Mouse (Mus musculus) lung, embryonic 15.5 days (tissue): ENCODE data around the gene Atg10. TPM values are rescaled to one million over a fixed set of nuclear protein-coding genes. Genes with fewer than 3 reads are reported as not detected.

Experiments
- ATAC-seq: fragments of 200-750 bp; cut with Nextera tagmentation; 2 replicates; pipeline ENCODE4 v1.8.0; 2017; ENCODE audit warnings: moderate number of reproducible peaks, borderline replicate concordance; ENCODE audit not compliant: low FRiP score, low TSS enrichment; ENCODE audit errors: extremely low read depth
- H3K27ac ChIP-seq: fragments of 300-500 bp; sonication (generic); 2 replicates; pipeline ENCODE4 v1.5.1; 2015; ENCODE audit warnings: moderate library complexity, mild to moderate bottlenecking, inconsistent platforms
- H3K27me3 ChIP-seq: fragments of 300-500 bp; sonication (generic); 2 replicates; pipeline ENCODE4 v1.6.1; 2015; ENCODE audit warnings: inconsistent platforms
- H3K36me3 ChIP-seq: fragments of 300-500 bp; sonication (generic); 2 replicates; pipeline ENCODE4 v1.6.1; 2015; ENCODE audit warnings: inconsistent platforms
- H3K4me1 ChIP-seq: fragments of 300-500 bp; sonication (generic); 2 replicates; pipeline ENCODE4 v1.6.1; 2015; ENCODE audit warnings: inconsistent platforms
- H3K4me2 ChIP-seq: fragments of 300-500 bp; sonication (generic); 2 replicates; pipeline ENCODE4 v1.6.1; 2015; ENCODE audit warnings: inconsistent platforms, mild to moderate bottlenecking, moderate library complexity
- H3K4me3 ChIP-seq: fragments of 300-500 bp; sonication (generic); 2 replicates; pipeline ENCODE4 v1.5.1; 2015; ENCODE audit warnings: mild to moderate bottlenecking, inconsistent platforms
- H3K9ac ChIP-seq: fragments of 300-500 bp; sonication (generic); 2 replicates; pipeline ENCODE4 v1.6.1; 2015; ENCODE audit warnings: inconsistent platforms
- H3K9me3 ChIP-seq: fragments of 300-500 bp; sonication (generic); 2 replicates; pipeline ENCODE4 v1.6.1; 2016; ENCODE audit warnings: inconsistent platforms
- WGBS: fragments of 180-500 bp; shearing (Covaris S2); methylation state at CpG from one replicate; pipeline ENCODE4 v1.1.7; 2015; 5-methylcytosine and 5-hydroxymethylcytosine counted together
- polyA plus RNA-seq: library from polyadenylated mRNA; unstranded; fragments of >200 nt; fragmentation: Nextera tagmentation; extraction: Ambion mirVana; gene quantifications from 2 replicates; pipeline ENCODE4 v1.2.1, GENCODE M21; 2015

The Atg10 gene
- polyA plus RNA-seq, 1 experiment from 2014 or later: 15.8 TPM

GRCm38 (mm10) chr13:91100417-91100816 is 123.4 kb downstream of the Atg10 start:
- Histone ChIP-seq H3K4me2 (no peak overlapping the region), H3K27me3 (no peaks in the 10 kb centered on the region), H3K36me3 (no peaks in the 10 kb centered on the region), H3K27ac (no peak overlapping the region), H3K4me3 (no peak overlapping the region), H3K9me3 (no peaks in the 10 kb centered on the region), H3K4me1 (no peaks in the 10 kb centered on the region), H3K9ac (no peak overlapping the region)
- ATAC-seq: no peak
- WGBS: 57% methylated on average over 5 of the region's 5 CpGs

- Histone ChIP-seq H3K4me3 (no peak overlapping the region), H3K9ac (no peak overlapping the region), H3K36me3 (no peaks in the 10 kb centered on the region), H3K27me3 (no peaks in the 10 kb centered on the region), H3K9me3 (no peaks in the 10 kb centered on the region), H3K27ac (no peak overlapping the region), H3K4me1 (peaks cover 13% of the 10 kb centered on the region; the same call in 1 of the 2 replicates), H3K4me2 (no peak overlapping the region)
- no peak for ATAC-seq
- WGBS: 79% methylated on average over 4 of the region's 4 CpGs
Measured at GRCm38 (mm10) chr13:91094851-91095250, 128.9 kb downstream of the Atg10 start.

GRCm38 (mm10) chr13:91094196-91094595 is 129.6 kb downstream of the Atg10 start:
- no peaks in the 10 kb centered on the region for H3K36me3 ChIP-seq
- H3K4me1 ChIP-seq: peaks cover 13% of the 10 kb centered on the region; the same call in 1 of the 2 replicates
- H3K27me3 ChIP-seq: no peaks in the 10 kb centered on the region
- 34% methylated on average over 7 of the region's 7 CpGs for WGBS
- peak overlapping the region; percentile 63 for H3K27ac ChIP-seq
- no peak overlapping the region; the same call in 1 of the 2 replicates for H3K4me2 ChIP-seq
- no peaks in the 10 kb centered on the region for H3K9me3 ChIP-seq
- H3K4me3 ChIP-seq: no peak overlapping the region
- ATAC-seq: peak; percentile 72; the same call in 1 of the 2 replicates
- no peak overlapping the region for H3K9ac ChIP-seq

GRCm38 (mm10) chr13:91093610-91094009 is 130.2 kb downstream of the Atg10 start:
- Histone ChIP-seq H3K27me3 (no peaks in the 10 kb centered on the region), H3K9ac (no peak overlapping the region), H3K4me1 (peaks cover 13% of the 10 kb centered on the region; the same call in 1 of the 2 replicates), H3K27ac (peak overlapping the region; percentile 63), H3K9me3 (no peaks in the 10 kb centered on the region), H3K4me2 (no peak overlapping the region), H3K4me3 (no peak overlapping the region), H3K36me3 (no peaks in the 10 kb centered on the region)
- WGBS: 6% methylated on average over 1 of the region's 1 CpGs
- peak; percentile 68; the same call in 1 of the 2 replicates for ATAC-seq

GRCm38 (mm10) chr13:91093162-91093561 is 130.6 kb downstream of the Atg10 start:
- Histone ChIP-seq H3K4me2 (no peak overlapping the region), H3K4me1 (peaks cover 13% of the 10 kb centered on the region; the same call in 1 of the 2 replicates), H3K4me3 (no peak overlapping the region), H3K9ac (no peak overlapping the region), H3K27ac (peak overlapping the region; percentile 53; the same call in 1 of the 2 replicates), H3K27me3 (no peaks in the 10 kb centered on the region), H3K9me3 (no peaks in the 10 kb centered on the region), H3K36me3 (no peaks in the 10 kb centered on the region)
- WGBS: 22% methylated on average over 6 of the region's 6 CpGs
- ATAC-seq: no peak; the same call in 1 of the 2 replicates

- Histone ChIP-seq H3K27ac (no peak overlapping the region), H3K9me3 (no peaks in the 10 kb centered on the region), H3K4me3 (no peak overlapping the region), H3K4me2 (no peak overlapping the region), H3K36me3 (no peaks in the 10 kb centered on the region), H3K27me3 (no peaks in the 10 kb centered on the region), H3K9ac (no peak overlapping the region), H3K4me1 (peaks cover 13% of the 10 kb centered on the region; the same call in 1 of the 2 replicates)
- no peak for ATAC-seq
- 56% methylated on average over 2 of the region's 2 CpGs for WGBS
Measured at GRCm38 (mm10) chr13:91091731-91092190, 132.0 kb downstream of the Atg10 start.

- H3K27ac ChIP-seq: no peak overlapping the region
- 35% methylated on average over 4 of the region's 4 CpGs for WGBS
- no peak for ATAC-seq
- H3K9ac ChIP-seq: no peak overlapping the region
- H3K4me3 ChIP-seq: no peak overlapping the region
- H3K4me1 ChIP-seq: peaks cover 13% of the 10 kb centered on the region; the same call in 1 of the 2 replicates
- H3K36me3 ChIP-seq: no peaks in the 10 kb centered on the region
- no peaks in the 10 kb centered on the region for H3K27me3 ChIP-seq
- H3K4me2 ChIP-seq: no peak overlapping the region
- no peaks in the 10 kb centered on the region for H3K9me3 ChIP-seq
Measured at GRCm38 (mm10) chr13:91090861-91091730, 132.7 kb downstream of the Atg10 start.

GRCm38 (mm10) chr13:91086361-91086900 is 137.3 kb downstream of the Atg10 start:
- ATAC-seq: no peak
- Histone ChIP-seq H3K4me1 (no peaks in the 10 kb centered on the region), H3K4me3 (no peak overlapping the region), H3K27me3 (no peaks in the 10 kb centered on the region), H3K4me2 (no peak overlapping the region), H3K27ac (no peak overlapping the region), H3K9me3 (no peaks in the 10 kb centered on the region), H3K36me3 (no peaks in the 10 kb centered on the region), H3K9ac (no peak overlapping the region)
- 87% methylated on average over 12 of the region's 12 CpGs for WGBS

- ATAC-seq: no peak
- Histone ChIP-seq H3K4me2 (no peak overlapping the region), H3K9me3 (no peaks in the 10 kb centered on the region), H3K9ac (no peak overlapping the region), H3K4me3 (no peak overlapping the region), H3K27me3 (no peaks in the 10 kb centered on the region), H3K36me3 (no peaks in the 10 kb centered on the region), H3K4me1 (no peaks in the 10 kb centered on the region), H3K27ac (no peak overlapping the region)
- 92% methylated on average over 2 of the region's 2 CpGs for WGBS
Measured at GRCm38 (mm10) chr13:91072351-91072750, 151.4 kb downstream of the Atg10 start.

- no peaks in the 10 kb centered on the region for H3K36me3 ChIP-seq
- H3K9me3 ChIP-seq: no peaks in the 10 kb centered on the region
- no peaks in the 10 kb centered on the region for H3K27me3 ChIP-seq
- H3K4me2 ChIP-seq: no peak overlapping the region
- no peaks in the 10 kb centered on the region for H3K4me1 ChIP-seq
- H3K9ac ChIP-seq: no peak overlapping the region
- no peak overlapping the region for H3K4me3 ChIP-seq
- no peak overlapping the region for H3K27ac ChIP-seq
- ATAC-seq: no peak
- WGBS: 78% methylated on average over 5 of the region's 5 CpGs
Measured at GRCm38 (mm10) chr13:91060871-91061270, 162.9 kb downstream of the Atg10 start.

GRCm38 (mm10) chr13:91048171-91048570 is 175.6 kb downstream of the Atg10 start:
- Histone ChIP-seq H3K27me3 (no peaks in the 10 kb centered on the region), H3K4me2 (no peak overlapping the region), H3K4me1 (no peaks in the 10 kb centered on the region), H3K4me3 (no peak overlapping the region), H3K9ac (no peak overlapping the region), H3K9me3 (no peaks in the 10 kb centered on the region), H3K27ac (no peak overlapping the region), H3K36me3 (no peaks in the 10 kb centered on the region)
- ATAC-seq: no peak
- WGBS: 87% methylated on average over 4 of the region's 4 CpGs

GRCm38 (mm10) chr13:91046851-91047250 is 176.9 kb downstream of the Atg10 start:
- Histone ChIP-seq H3K4me3 (no peak overlapping the region), H3K27ac (no peak overlapping the region), H3K36me3 (no peaks in the 10 kb centered on the region), H3K27me3 (no peaks in the 10 kb centered on the region), H3K9ac (no peak overlapping the region), H3K9me3 (no peaks in the 10 kb centered on the region), H3K4me1 (no peaks in the 10 kb centered on the region), H3K4me2 (no peak overlapping the region)
- ATAC-seq: no peak
- 79% methylated on average over 5 of the region's 5 CpGs for WGBS
